Comparison of ENCODE assay signal across 8 mouse cellular contexts in the genomic region with DNA sequence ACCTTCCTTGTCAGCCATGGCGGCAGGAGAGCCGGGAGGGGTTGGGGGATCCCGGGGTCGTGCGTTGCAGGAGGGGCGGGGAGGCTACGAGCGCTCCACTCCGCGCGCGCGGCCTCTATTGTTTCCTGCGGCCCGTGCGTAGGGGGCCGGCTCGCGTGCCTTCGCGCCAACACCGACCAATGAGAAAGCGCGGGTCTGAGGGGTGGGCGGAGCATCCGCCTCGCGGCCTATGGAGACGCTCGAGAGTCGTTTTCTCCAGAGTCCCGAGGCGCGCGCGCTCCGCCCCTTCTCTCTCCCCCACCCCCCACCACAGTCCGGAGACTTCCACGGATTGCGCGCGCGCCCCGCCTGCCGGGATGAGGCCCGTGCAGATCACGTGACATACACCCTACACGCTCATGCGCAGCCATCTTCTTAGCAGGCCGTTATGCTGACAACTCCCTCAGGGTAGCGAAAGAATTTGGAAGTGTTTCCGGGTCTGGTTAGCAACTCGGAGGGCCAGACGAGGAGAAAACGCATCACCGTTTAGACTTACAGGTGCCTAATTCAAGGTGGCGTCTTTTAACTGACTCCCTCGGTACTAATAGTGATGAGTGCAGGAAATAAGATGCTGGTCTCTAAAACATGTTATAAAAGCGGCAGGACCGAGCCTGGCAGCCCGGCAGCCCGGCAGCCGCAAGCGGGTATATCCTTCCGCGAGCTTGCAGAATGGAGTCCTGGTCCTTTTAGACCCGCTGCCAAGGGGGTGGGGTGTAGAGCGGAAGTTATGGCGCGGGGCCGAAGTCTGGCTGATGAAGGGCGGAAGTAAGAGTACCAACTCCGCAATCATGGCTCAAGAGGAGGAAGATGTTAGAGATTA. TPM values are rescaled to one million over a fixed set of nuclear protein-coding genes. Genes with fewer than 3 reads are reported as not detected.
DNase-seq lines count a peak whose midpoint lies in the region; ATAC-seq lines count a peak whose summit lies in the region.

Rbbp4 (minus strand) TSS at position 155 of the 859 bp plus-strand sequence.
Zbtb8os (plus strand) TSS at position 480 of the 859 bp plus-strand sequence.

- ATAC-seq in inflammation-experienced regulatory T-cells, adult 6 months: peak; percentile 92
- peak; percentile 87 for ATAC-seq in megakaryocyte-erythroid progenitor cell, adult 5-6 weeks (replicated peaks; ENCODE audit: low FRiP score, low TSS enrichment, poor library complexity, severe bottlenecking)

- intact Hi-C loops in gastrocnemius, postnatal 14 days (cut with DNase I; ENCODE audit: low total_unique reads): no loop called here
- intact Hi-C loops in left cerebral cortex, postnatal 10 days (cut with DNase I): no loop called here

- DNase-seq in adrenal gland, adult (ENCODE audit: inconsistent age in 2 of 2, low spot score in 1 of 2): peak; percentile 98
- peak; percentile 100 for DNase-seq in embryo, embryonic 10.5 days (ENCODE audit: low spot score)
- peak; percentile 98 for DNase-seq in gastrocnemius, postnatal 14 days
- peak; percentile 98 to 99 for DNase-seq in left cerebral cortex, postnatal 10 days (ENCODE audit: extremely low spot score in 1 of 2, low spot score in 2 of 2)
- peak; percentile 97 for DNase-seq in right cerebral cortex, postnatal 25 days
- DNase-seq in urinary bladder, postnatal 4 days (ENCODE audit: low spot score in 2 of 2): peak; percentile 96 to 98

RNA-seq across cellular contexts. Expression of gene Rbbp4, which starts in this region (rescaled TPM):
- total RNA-seq in gastrocnemius, postnatal 14 days (2021): 10 to 100 TPM; 66.0 to 67.2 TPM
- 100 to 1,000 TPM; 289 to 492 (median 352) TPM for polyA plus RNA-seq in inflammation-experienced regulatory T-cells, adult 6 months (2017; shearing (Covaris generic))
- 100 to 1,000 TPM; 124 to 134 TPM for total RNA-seq in left cerebral cortex, postnatal 10 days (2021)
- total RNA-seq in megakaryocyte-erythroid progenitor cell, adult 5-6 weeks (2014; fragmentation: Nextera tagmentation): 128 and 189 TPM in 2 replicates
- 92.8 and 105 TPM in 2 replicates for total RNA-seq in megakaryocyte-erythroid progenitor cell, adult 5-6 weeks (2017)

RNA-seq across cellular contexts. Expression of gene Zbtb8os, which starts in this region (rescaled TPM):
- 10 to 100 TPM; 24.0 to 25.1 TPM for total RNA-seq in gastrocnemius, postnatal 14 days (2021)
- polyA plus RNA-seq in inflammation-experienced regulatory T-cells, adult 6 months (2017; shearing (Covaris generic)): 100 to 1,000 TPM; 103 to 158 (median 113) TPM
- total RNA-seq in left cerebral cortex, postnatal 10 days (2021): 10 to 100 TPM; 18.9 to 24.7 TPM
- total RNA-seq in megakaryocyte-erythroid progenitor cell, adult 5-6 weeks (2014; fragmentation: Nextera tagmentation): 26.6 and 41.9 TPM in 2 replicates
- total RNA-seq in megakaryocyte-erythroid progenitor cell, adult 5-6 weeks (2017): 52.6 and 60.8 TPM in 2 replicates

Comparison
In these comparisons a context has a peak if more than half of its experiments do, and no peak if none do; other contexts are left out.
1. Peak in every context shown above with its lines: DNase-seq and ATAC-seq.